Mouse (Mus musculus) heart, adult 2 months (tissue): ENCODE data around the gene Ect2l. TPM values are rescaled to one million over a fixed set of nuclear protein-coding genes. Genes with fewer than 3 reads are reported as not detected.
A peak's percentile ranks its signal among the peaks of the same experiment; 100 is the strongest.

Experiments used
- DNase-seq, 2 experiments: peaks; one replicate each; pipeline ENCODE4 v3.0.0; 2021
- H3K27ac ChIP-seq: fragments of 200-600 bp; 2 replicates; pipeline ENCODE4 v1.8.1; 2022
- H3K27me3 ChIP-seq: fragments of 200-500 bp; 2 replicates; pipeline ENCODE4 v1.6.1; 2012; ENCODE audit warnings: mild to moderate bottlenecking, low read length, inconsistent platforms, mixed read lengths; ENCODE audit not compliant: control insufficient read depth, insufficient read depth
- H3K36me3 ChIP-seq: fragments of 200-500 bp; 2 replicates; pipeline ENCODE4 v1.6.1; 2012; ENCODE audit warnings: low read length, inconsistent platforms; ENCODE audit not compliant: control insufficient read depth, insufficient read depth
- H3K4me1 ChIP-seq: fragments of 200-500 bp; 2 replicates; pipeline ENCODE4 v1.6.1; 2011; ENCODE audit warnings: low read length; ENCODE audit not compliant: control insufficient read depth, insufficient read depth
- H3K4me3 ChIP-seq: fragments of 200-600 bp; 2 replicates; pipeline ENCODE4 v1.8.1; 2022
- H3K79me2 ChIP-seq: fragments of 200-500 bp; replicated peaks from 2 replicates; pipeline ENCODE4 v1.6.1; 2012; ENCODE audit warnings: mild to moderate bottlenecking, inconsistent platforms, low read length, moderate library complexity, mixed read lengths; ENCODE audit not compliant: control insufficient read depth, insufficient read depth
- H3K9ac ChIP-seq: fragments of 200-500 bp; 2 replicates; pipeline ENCODE4 v1.6.1; 2012; ENCODE audit warnings: low read depth, mild to moderate bottlenecking, control low read depth, inconsistent platforms, low read length, mixed read lengths
- CTCF ChIP-seq: fragments of 200-600 bp; IDR thresholded peaks from 2 replicates; pipeline ENCODE4 v1.8.1; 2022; ENCODE audit warnings: antibody characterized with exemption, mild to moderate bottlenecking, moderate library complexity
- EP300 ChIP-seq: fragments of 200-500 bp; IDR thresholded peaks from 2 replicates; pipeline ENCODE4 v1.6.1; 2011; ENCODE audit warnings: low read depth, low read length, control low read depth; ENCODE audit not compliant: insufficient read depth
- POLR2A ChIP-seq: fragments of 200-500 bp; IDR thresholded peaks from 2 replicates; pipeline ENCODE4 v1.6.1; 2011; ENCODE audit warnings: mild to moderate bottlenecking, low read depth, low read length, control low read depth; ENCODE audit not compliant: insufficient read depth
- WGBS: fragments of 180-500 bp; shearing (Covaris S2); methylation state at CpG from one replicate; pipeline ENCODE4 v1.1.7; 2018; 5-methylcytosine and 5-hydroxymethylcytosine counted together
- intact Hi-C: fragments of 180-260 bp; cut with DNase I; formaldehyde crosslinking; loops from one replicate; pipeline ENCODE4 v1.15.1; 2025
- polyA plus RNA-seq: library from polyadenylated mRNA; depleted of rRNA; stranded (reverse); fragments of >200 nt; gene quantifications from 2 replicates; pipeline ENCODE4 v1.2.3, GENCODE M21; 2012
- total RNA-seq, 2 experiments: library from RNA; stranded (reverse); gene quantifications; 2 replicates each; pipeline ENCODE4 v1.2.3; 2021

Gene Ect2l
- total and polyA plus RNA-seq, 3 experiments = 0.29 TPM; not detected in 2

- 95% methylated on average over 5 of the region's 5 CpGs for WGBS
- H3K79me2 ChIP-seq = no peaks in the 10 kb centered on the region
- TF ChIP-seq CTCF (no peak), POLR2A (no peak), EP300 (no peak)
- DNase-seq = no peak
- H3K4me1 ChIP-seq = no peaks in the 10 kb centered on the region
- intact Hi-C loops = no loop called here
- H3K27ac ChIP-seq = no peak overlapping the region
- H3K27me3 ChIP-seq = no peaks in the 10 kb centered on the region
- no peaks in the 10 kb centered on the region for H3K36me3 ChIP-seq
- H3K9ac ChIP-seq = no peak overlapping the region
- no peak overlapping the region for H3K4me3 ChIP-seq
Measured at GRCm38 (mm10) chr10:18130276-18130675, 80.4 kb downstream of the Ect2l start.

GRCm38 (mm10) chr10:18118336-18118735 is 92.4 kb downstream of the Ect2l start:
- H3K36me3 ChIP-seq = no peaks in the 10 kb centered on the region
- WGBS = 91% methylated on average over 8 of the region's 8 CpGs
- TF ChIP-seq CTCF (no peak), EP300 (no peak), POLR2A (no peak)
- no peak overlapping the region for H3K27ac ChIP-seq
- no peaks in the 10 kb centered on the region for H3K4me1 ChIP-seq
- intact Hi-C loops = no loop called here
- DNase-seq = no peak
- H3K79me2 ChIP-seq = no peaks in the 10 kb centered on the region
- H3K9ac ChIP-seq = no peak overlapping the region
- no peaks in the 10 kb centered on the region for H3K27me3 ChIP-seq
- H3K4me3 ChIP-seq = no peak overlapping the region

- Histone ChIP-seq H3K36me3 (no peaks in the 10 kb centered on the region), H3K27me3 (no peaks in the 10 kb centered on the region), H3K4me3 (no peak overlapping the region), H3K4me1 (no peaks in the 10 kb centered on the region), H3K79me2 (no peaks in the 10 kb centered on the region), H3K27ac (no peak overlapping the region), H3K9ac (no peak overlapping the region)
- no peak for DNase-seq
- no peak for TF ChIP-seq EP300
- no peak for TF ChIP-seq POLR2A
- TF ChIP-seq CTCF = no peak
- WGBS = 91% methylated on average over 10 of the region's 10 CpGs
- intact Hi-C loops = no loop called here
Measured at GRCm38 (mm10) chr10:18113473-18114093, 97.1 kb downstream of the Ect2l start.

- H3K36me3 ChIP-seq = no peaks in the 10 kb centered on the region
- no peaks in the 10 kb centered on the region for H3K79me2 ChIP-seq
- H3K27ac ChIP-seq = no peak overlapping the region
- no peak for DNase-seq
- H3K27me3 ChIP-seq = no peaks in the 10 kb centered on the region
- TF ChIP-seq POLR2A = no peak
- TF ChIP-seq CTCF = no peak
- no peak for TF ChIP-seq EP300
- intact Hi-C loops = no loop called here
- H3K9ac ChIP-seq = no peak overlapping the region
- no peak overlapping the region for H3K4me3 ChIP-seq
- H3K4me1 ChIP-seq = no peaks in the 10 kb centered on the region
Measured at GRCm38 (mm10) chr10:18110940-18111339, 99.8 kb downstream of the Ect2l start.

- Histone ChIP-seq H3K27ac (no peak overlapping the region), H3K4me1 (no peaks in the 10 kb centered on the region), H3K79me2 (no peaks in the 10 kb centered on the region), H3K36me3 (no peaks in the 10 kb centered on the region), H3K9ac (no peak overlapping the region), H3K27me3 (no peaks in the 10 kb centered on the region), H3K4me3 (no peak overlapping the region)
- DNase-seq = no peak
- intact Hi-C loops = loop anchor here (5.0 kb wide), 1 partner anchor 90 kb away; no protein-coding TSS in a partner anchor
- TF ChIP-seq EP300 = no peak
- no peak for TF ChIP-seq POLR2A
- TF ChIP-seq CTCF = peak; percentile 68
- WGBS = 65% methylated on average over 5 of the region's 5 CpGs
Measured at GRCm38 (mm10) chr10:18107471-18107870, 103.2 kb downstream of the Ect2l start.

GRCm38 (mm10) chr10:18102166-18102565 is 108.5 kb downstream of the Ect2l start:
- H3K9ac ChIP-seq = no peak overlapping the region
- 58% methylated on average over 5 of the region's 5 CpGs for WGBS
- intact Hi-C loops = no loop called here
- TF ChIP-seq CTCF = 0 out of 2 replicates have a peak, but pooled peaks have one; percentile 17
- no peak for TF ChIP-seq POLR2A
- no peak overlapping the region for H3K27ac ChIP-seq
- H3K79me2 ChIP-seq = no peaks in the 10 kb centered on the region
- DNase-seq = no peak
- H3K4me3 ChIP-seq = no peak overlapping the region
- H3K27me3 ChIP-seq = no peaks in the 10 kb centered on the region
- no peaks in the 10 kb centered on the region for H3K36me3 ChIP-seq
- H3K4me1 ChIP-seq = no peaks in the 10 kb centered on the region
